Mouse (Mus musculus): ENCODE measurements around the gene Magi1.

GRCm38 (mm10) chr6:93836585-93836984, 447.1 kb downstream of the Magi1 start:
- TF ChIP-seq POLR2A (IDR thresholded peaks at IDR 0.05; ENCODE audit: insufficient read length, low read depth), result no peak
- no peak for TF ChIP-seq MYOG (IDR thresholded peaks at IDR 0.05; ENCODE audit: control insufficient read depth in 1 of 3, insufficient read depth in 1 of 3, insufficient read length in 2 of 3, low read depth in 2 of 3)
- TF ChIP-seq CEBPB (IDR thresholded peaks at IDR 0.05; ENCODE audit: insufficient read depth, poor library complexity, severe bottlenecking), result no peak
- TF ChIP-seq MAX (IDR thresholded peaks at IDR 0.05; ENCODE audit: low read depth), result no peak
- no peak for TF ChIP-seq POLR2AphosphoS2 (IDR thresholded peaks at IDR 0.05; ENCODE audit: insufficient read length, low read depth)

Data from myocyte (in vitro differentiated cells).